Mouse (Mus musculus) intestine, postnatal 0 days (tissue): Measurements from ENCODE around the gene Myo9a. TPM values are rescaled to one million over a fixed set of nuclear protein-coding genes. Genes with fewer than 3 reads are reported as not detected.

Experiments
- ATAC-seq: fragments of 200-750 bp; cut with Nextera tagmentation; 2 replicates; pipeline ENCODE4 v1.8.0; 2017; ENCODE audit warnings: mild to moderate bottlenecking, moderate TSS enrichment, moderate library complexity
- H3K27ac ChIP-seq: fragments of 300-500 bp; sonication (generic); 2 replicates; pipeline ENCODE4 v1.5.1; 2014; ENCODE audit warnings: mild to moderate bottlenecking, low read depth, low read length, moderate library complexity
- H3K27me3 ChIP-seq: fragments of 300-500 bp; sonication (generic); replicated peaks from 2 replicates; pipeline ENCODE4 v1.6.1; 2014; ENCODE audit warnings: low read length, mixed read lengths; ENCODE audit not compliant: control insufficient read depth, insufficient read depth
- H3K36me3 ChIP-seq: fragments of 300-500 bp; sonication (generic); 2 replicates; pipeline ENCODE4 v1.6.1; 2014; ENCODE audit warnings: mild to moderate bottlenecking, moderate library complexity; ENCODE audit not compliant: control insufficient read depth, insufficient read depth
- H3K4me1 ChIP-seq: fragments of 300-500 bp; sonication (generic); replicated peaks from 2 replicates; pipeline ENCODE4 v1.6.1; 2014; ENCODE audit warnings: antibody characterized with exemption, low read length, mixed read lengths; ENCODE audit not compliant: control insufficient read depth, insufficient read depth
- H3K4me2 ChIP-seq: fragments of 300-500 bp; sonication (generic); replicated peaks from 2 replicates; pipeline ENCODE4 v1.6.1; 2014; ENCODE audit warnings: low read depth, mild to moderate bottlenecking, moderate library complexity
- H3K4me3 ChIP-seq: fragments of 300-500 bp; sonication (generic); 2 replicates; pipeline ENCODE4 v1.5.1; 2014; ENCODE audit warnings: low read depth, low read length
- H3K9ac ChIP-seq: fragments of 300-500 bp; sonication (generic); 2 replicates; pipeline ENCODE4 v1.6.1; 2014; ENCODE audit warnings: mild to moderate bottlenecking, low read depth, low read length
- H3K9me3 ChIP-seq: fragments of 300-500 bp; sonication (generic); 2 replicates; pipeline ENCODE4 v1.6.1; 2016; ENCODE audit warnings: mixed run types; ENCODE audit not compliant: control insufficient read depth
- CTCF ChIP-seq: sonication (generic); IDR thresholded peaks from 2 replicates; pipeline ENCODE4 v1.5.1; 2016; ENCODE audit warnings: low read depth, mild to moderate bottlenecking, control low read depth, antibody characterized with exemption, moderate library complexity
- WGBS: fragments of 180-500 bp; shearing (Covaris S2); extraction: QIAGEN DNeasy Blood & Tissue Kit; methylation state at CpG from one replicate; pipeline ENCODE4 v1.1.7; 2014; 5-methylcytosine and 5-hydroxymethylcytosine counted together
- polyA plus RNA-seq: library from polyadenylated mRNA; unstranded; fragments of >200 nt; fragmentation: Nextera tagmentation; extraction: Ambion mirVana; gene quantifications from 2 replicates; pipeline ENCODE4 v1.2.1, GENCODE M21; 2015

Gene Myo9a
- polyA plus RNA-seq, 1 experiment from 2014 or later, result 12.2 TPM

GRCm38 (mm10) chr9:59965046-59965445, 214.3 kb downstream of the Myo9a start:
- TF ChIP-seq CTCF, result no peak
- H3K4me2 ChIP-seq, result no peak overlapping the region
- no peak overlapping the region for H3K4me3 ChIP-seq
- no peaks in the 10 kb centered on the region for H3K36me3 ChIP-seq
- WGBS, result 54% methylated on average over 10 of the region's 10 CpGs
- no peak overlapping the region for H3K27ac ChIP-seq
- H3K27me3 ChIP-seq, result no peaks in the 10 kb centered on the region
- H3K9ac ChIP-seq, result no peak overlapping the region
- no peaks in the 10 kb centered on the region for H3K4me1 ChIP-seq
- H3K9me3 ChIP-seq, result no peaks in the 10 kb centered on the region
- ATAC-seq, result no peak

GRCm38 (mm10) chr9:59969383-59969782, 218.7 kb downstream of the Myo9a start:
- Histone ChIP-seq H3K27me3 (no peaks in the 10 kb centered on the region), H3K27ac (no peak overlapping the region), H3K9ac (no peak overlapping the region), H3K4me2 (no peak overlapping the region), H3K4me1 (no peaks in the 10 kb centered on the region), H3K36me3 (peaks cover 15% of the 10 kb centered on the region; the same call in 1 of the 2 replicates), H3K9me3 (no peaks in the 10 kb centered on the region), H3K4me3 (no peak overlapping the region)
- no peak for ATAC-seq
- 30% methylated on average over 6 of the region's 6 CpGs for WGBS
- TF ChIP-seq CTCF, result peak; percentile 90

GRCm38 (mm10) chr9:59971263-59971662, 220.6 kb downstream of the Myo9a start:
- 70% methylated on average over 4 of the region's 4 CpGs for WGBS
- peaks cover 17% of the 10 kb centered on the region; the same call in 1 of the 2 replicates for H3K36me3 ChIP-seq

More at GRCm38 (mm10) chr9:59971263-59971662, 220.6 kb downstream of the Myo9a start:
- Histone ChIP-seq H3K27ac (no peak overlapping the region), H3K4me3 (no peak overlapping the region), H3K4me1 (no peaks in the 10 kb centered on the region), H3K9ac (no peak overlapping the region), H3K27me3 (no peaks in the 10 kb centered on the region), H3K9me3 (no peaks in the 10 kb centered on the region), H3K4me2 (no peak overlapping the region)
- TF ChIP-seq CTCF, result no peak
- ATAC-seq, result no peak

Other genes with a start within 250 kb of the Myo9a start
- 440 and 476 TPM in 2 replicates for gene Hexa, start 211.4 kb upstream of the Myo9a start, polyA plus RNA-seq
- 2.5 and 3.0 TPM in 2 replicates for gene Tmem202, start 211.0 kb upstream of the Myo9a start, polyA plus RNA-seq
- 2.2 and 2.3 TPM in 2 replicates for gene Celf6, start 173.0 kb upstream of the Myo9a start, polyA plus RNA-seq
- gene Parp6, start 133.6 kb upstream of the Myo9a start, polyA plus RNA-seq, result 12.0 and 14.3 TPM in 2 replicates
- 271 and 302 TPM in 2 replicates for gene Pkm, start 94.5 kb upstream of the Myo9a start, polyA plus RNA-seq
- gene Gramd2, start 70.8 kb upstream of the Myo9a start, polyA plus RNA-seq, result 0.37 and 0.39 TPM in 2 replicates
- gene Senp8, start 186 bp upstream of the Myo9a start, polyA plus RNA-seq, result 3.8 and 4.1 TPM in 2 replicates
- gene Nr2e3, start 209.8 kb downstream of the Myo9a start, polyA plus RNA-seq, result 42.0 and 48.5 TPM in 2 replicates